Mouse (Mus musculus) neural tube, embryonic 11.5 days (tissue): Measurements from ENCODE around the gene Traf2. TPM values are rescaled to one million over a fixed set of nuclear protein-coding genes. Genes with fewer than 3 reads are reported as not detected.
"Not testable (repeated sequence)": the region's sequence is repeated elsewhere in the genome, so short reads cannot be mapped to it uniquely, and the experiment has no call there.

Experiments used
- ATAC-seq: fragments of 200-750 bp; cut with Nextera tagmentation; 2 replicates; pipeline ENCODE4 v1.8.0; 2017; ENCODE audit warnings: moderate number of reproducible peaks, mild to moderate bottlenecking, moderate TSS enrichment, moderate library complexity; ENCODE audit not compliant: insufficient read depth, low FRiP score, low TSS enrichment
- DNase-seq: peaks from one replicate; pipeline ENCODE4 v3.0.0-alpha.2; 2015; ENCODE audit warnings: low spot score
- H3K27ac ChIP-seq: fragments of 300-500 bp; sonication (generic); 2 replicates; pipeline ENCODE4 v1.5.1; 2014; ENCODE audit warnings: low read depth, mild to moderate bottlenecking, low read length
- H3K27me3 ChIP-seq: fragments of 300-500 bp; sonication (generic); 2 replicates; pipeline ENCODE4 v1.6.1; 2014; ENCODE audit warnings: mild to moderate bottlenecking, low read length, mixed read lengths; ENCODE audit not compliant: control insufficient read depth, insufficient read depth
- H3K36me3 ChIP-seq: fragments of 300-500 bp; sonication (generic); 2 replicates; pipeline ENCODE4 v1.6.1; 2014; ENCODE audit warnings: mild to moderate bottlenecking, low read length, moderate library complexity, mixed read lengths; ENCODE audit not compliant: control insufficient read depth, insufficient read depth
- H3K4me1 ChIP-seq: fragments of 300-500 bp; sonication (generic); 2 replicates; pipeline ENCODE4 v1.6.1; 2014; ENCODE audit warnings: low read length, mixed read lengths; ENCODE audit not compliant: control insufficient read depth, insufficient read depth
- H3K4me2 ChIP-seq: fragments of 300-500 bp; sonication (generic); 2 replicates; pipeline ENCODE4 v1.6.1; 2014; ENCODE audit warnings: low read depth, mild to moderate bottlenecking, moderate library complexity
- H3K4me3 ChIP-seq: fragments of 300-500 bp; sonication (generic); 2 replicates; pipeline ENCODE4 v1.5.1; 2014; ENCODE audit warnings: low read depth, low read length
- H3K9ac ChIP-seq: fragments of 300-500 bp; sonication (generic); 2 replicates; pipeline ENCODE4 v1.6.1; 2014; ENCODE audit warnings: mild to moderate bottlenecking, low read length
- H3K9me3 ChIP-seq: fragments of 300-500 bp; sonication (generic); 2 replicates; pipeline ENCODE4 v1.6.1; 2016; ENCODE audit warnings: low read length; ENCODE audit not compliant: control insufficient read depth
- WGBS: fragments of 180-500 bp; shearing (Covaris S2); extraction: QIAGEN DNeasy Blood & Tissue Kit; methylation state at CpG from one replicate; pipeline ENCODE4 v1.1.7; 2014; 5-methylcytosine and 5-hydroxymethylcytosine counted together
- polyA plus RNA-seq: library from polyadenylated mRNA; unstranded; fragments of >200 nt; fragmentation: Nextera tagmentation; extraction: Ambion mirVana; gene quantifications from 2 replicates; pipeline ENCODE4 v1.2.1, GENCODE M21; 2014

The Traf2 gene
- polyA plus RNA-seq, 1 experiment from 2014 or later, result 29.5 TPM

DNA sequence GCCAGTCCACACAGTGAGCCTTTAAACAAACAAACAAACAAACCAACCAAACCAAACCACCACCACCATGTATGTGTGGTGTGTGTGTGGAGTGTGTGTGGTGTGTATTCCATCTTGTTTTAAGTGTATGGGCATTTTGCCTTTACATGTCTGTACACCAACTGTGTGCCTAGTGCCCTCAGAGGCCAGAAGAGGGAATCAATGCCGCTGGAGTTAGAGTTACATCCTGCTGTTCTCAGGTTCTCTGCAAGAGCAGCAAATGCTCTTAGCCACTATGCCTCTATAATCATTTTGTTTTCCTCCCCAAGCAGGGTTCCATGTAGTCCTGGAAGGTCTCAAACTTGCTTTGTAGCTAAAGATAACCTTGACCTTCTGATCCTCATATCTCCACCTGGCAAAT, 9.6 kb upstream of the Traf2 start:
- no peaks in the 10 kb centered on the region for H3K9me3 ChIP-seq
- H3K4me3 ChIP-seq, result no peak overlapping the region
- ATAC-seq, result no peak
- H3K4me2 ChIP-seq, result no peak overlapping the region
- DNase-seq, result no peak
- no peak overlapping the region for H3K9ac ChIP-seq
- no peak overlapping the region for H3K27ac ChIP-seq
- 70% methylated on average over 1 of the region's 1 CpGs for WGBS
- H3K4me1 ChIP-seq, result peaks cover 15% of the 10 kb centered on the region
- no peaks in the 10 kb centered on the region for H3K27me3 ChIP-seq
- H3K36me3 ChIP-seq, result 0 out of 2 replicates have a peak, but pooled peaks cover 3% of the 10 kb centered on the region

DNA sequence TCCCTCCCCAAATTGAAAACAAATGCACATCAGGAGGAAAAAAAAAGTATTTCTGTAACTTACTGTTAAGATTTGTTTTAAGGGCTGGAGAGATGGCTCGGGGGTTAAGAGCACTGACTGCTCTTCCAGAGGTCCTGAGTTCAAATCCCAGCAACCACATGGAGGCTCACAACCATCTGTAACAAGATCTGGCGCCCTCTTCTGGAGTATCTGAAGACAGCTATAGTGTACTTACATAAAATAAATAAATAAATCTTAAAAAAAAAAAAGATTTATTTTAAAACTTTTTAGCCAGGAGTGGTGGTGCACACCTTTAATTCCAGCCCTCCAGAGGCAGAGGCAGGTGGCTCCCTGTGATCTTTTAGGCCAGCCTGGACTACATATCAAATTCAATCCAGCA, 8.7 kb upstream of the Traf2 start:
- H3K4me3 ChIP-seq, H3K36me3 ChIP-seq, ATAC-seq, H3K27ac ChIP-seq, H3K9me3 ChIP-seq, H3K9ac ChIP-seq, H3K4me2 ChIP-seq, H3K27me3 ChIP-seq, DNase-seq: not testable (repeated sequence)
- WGBS, result 60% methylated on average over 2 of the region's 2 CpGs
- peaks cover 15% of the 10 kb centered on the region for H3K4me1 ChIP-seq

- 88% methylated on average over 4 of the region's 4 CpGs for whole genome bisulfite sequencing
Observed at GRCm38 (mm10) chr2:25553171-25553786, 6.5 kb upstream of the Traf2 start.

DNA sequence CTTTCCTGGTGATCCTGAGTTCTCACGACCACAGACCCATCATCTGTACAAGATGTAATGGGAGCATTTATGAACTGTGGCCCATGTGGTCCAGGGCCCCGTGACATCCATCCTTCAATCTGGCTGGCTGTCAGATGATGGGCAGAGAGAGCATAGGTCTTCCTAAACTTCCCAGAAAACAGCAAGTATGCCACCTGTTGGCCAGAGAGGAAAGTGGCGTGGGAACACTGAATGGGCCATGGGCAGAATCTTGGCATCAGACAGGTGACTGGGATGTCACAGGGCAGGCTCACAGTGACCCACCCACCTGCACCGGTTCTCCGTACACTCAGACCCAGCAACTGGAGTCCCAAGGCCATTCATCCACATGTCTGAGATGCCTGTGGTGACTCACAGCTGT, 4.4 kb upstream of the Traf2 start:
- Histone ChIP-seq H3K9me3 (no peaks in the 10 kb centered on the region), H3K27me3 (no peaks in the 10 kb centered on the region), H3K4me2 (no peak overlapping the region), H3K4me1 (no peaks in the 10 kb centered on the region; the same call in 1 of the 2 replicates), H3K4me3 (no peak overlapping the region), H3K27ac (no peak overlapping the region), H3K9ac (no peak overlapping the region), H3K36me3 (no peaks in the 10 kb centered on the region)
- no peak for ATAC-seq
- WGBS, result 42% methylated on average over 5 of the region's 5 CpGs
- DNase-seq, result peak; percentile 48

More at GRCm38 (mm10) chr2:25553171-25553786, 6.5 kb upstream of the Traf2 start:
- ATAC-seq, H3K27ac ChIP-seq, H3K36me3 ChIP-seq, DNase-seq, H3K27me3 ChIP-seq, H3K9ac ChIP-seq, H3K4me2 ChIP-seq, H3K9me3 ChIP-seq, H3K4me3 ChIP-seq, H3K4me1 ChIP-seq: not testable (repeated sequence)

DNA sequence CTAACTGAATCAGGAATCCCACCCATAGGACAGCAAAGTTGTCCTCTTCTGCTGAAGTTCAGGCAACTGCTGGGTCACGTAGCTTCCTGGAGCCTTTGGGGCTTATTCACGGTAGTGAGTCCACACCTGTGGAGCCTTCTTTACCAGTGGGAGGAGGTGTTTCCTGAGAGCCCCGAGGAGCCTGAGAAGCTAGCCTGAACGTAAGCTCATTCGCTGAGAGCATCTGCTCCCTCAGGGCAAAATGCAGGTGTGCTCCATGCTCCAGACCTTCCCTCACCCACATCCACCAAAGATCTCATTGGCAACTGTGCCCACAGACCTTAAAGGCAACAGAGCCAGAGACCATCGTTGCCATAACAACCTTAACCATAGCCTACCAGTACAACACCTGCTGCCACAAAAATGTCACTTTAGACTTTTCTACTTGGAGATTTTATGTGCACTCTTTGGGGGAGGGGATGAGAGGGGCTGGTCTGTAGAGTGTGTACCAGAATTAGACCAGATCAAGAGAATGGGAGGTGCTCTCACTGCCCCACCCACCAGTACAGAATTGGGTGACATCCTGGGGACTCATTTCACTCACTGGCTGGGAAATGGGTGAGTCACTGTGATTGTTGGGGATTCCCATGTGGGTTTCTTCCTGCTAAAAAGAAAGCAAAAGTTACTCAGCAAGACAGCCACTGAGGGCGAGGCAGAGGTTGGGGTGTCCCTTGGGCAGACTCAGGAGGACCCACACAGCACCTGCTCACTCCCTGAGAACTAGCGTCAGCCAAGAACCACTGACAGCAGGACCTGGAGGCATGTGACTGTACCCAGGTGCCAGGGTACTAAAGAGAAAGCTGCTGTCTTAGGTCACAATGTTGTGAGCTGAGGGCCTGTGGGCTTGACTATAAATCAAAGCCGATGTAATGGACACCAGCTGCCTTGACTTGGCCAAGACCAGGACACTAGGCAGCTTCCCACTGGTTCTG, 2.6 kb upstream of the Traf2 start:
- no peak overlapping the region for H3K27ac ChIP-seq
- H3K9me3 ChIP-seq, result no peaks in the 10 kb centered on the region
- H3K36me3 ChIP-seq, result no peaks in the 10 kb centered on the region
- WGBS, result 80% methylated on average over 9 of the region's 9 CpGs
- peaks cover 5% of the 10 kb centered on the region for H3K4me1 ChIP-seq
- DNase-seq (no peak), ATAC-seq (no peak)
- H3K4me3 ChIP-seq, result no peak overlapping the region
- no peak overlapping the region for H3K9ac ChIP-seq
- no peaks in the 10 kb centered on the region for H3K27me3 ChIP-seq
- H3K4me2 ChIP-seq, result no peak overlapping the region

- WGBS, result 10% methylated on average over 36 of the region's 43 CpGs
- H3K9ac ChIP-seq, result peak overlapping the region; percentile 61
- H3K4me1 ChIP-seq, result peaks cover 5% of the 10 kb centered on the region
- H3K27ac ChIP-seq, result peak overlapping the region; percentile 31; the same call in 1 of the 2 replicates
- H3K4me3 ChIP-seq, result peak overlapping the region; percentile 62
- peak overlapping the region; percentile 63 for H3K4me2 ChIP-seq
- DNase-seq (no peak), ATAC-seq (peak; percentile 64)
- no peaks in the 10 kb centered on the region for H3K27me3 ChIP-seq
- H3K9me3 ChIP-seq, result no peaks in the 10 kb centered on the region
- H3K36me3 ChIP-seq, result no peaks in the 10 kb centered on the region
Observed at GRCm38 (mm10) chr2:25545996-25546810, 537 bp downstream of the Traf2 start.

DNA sequence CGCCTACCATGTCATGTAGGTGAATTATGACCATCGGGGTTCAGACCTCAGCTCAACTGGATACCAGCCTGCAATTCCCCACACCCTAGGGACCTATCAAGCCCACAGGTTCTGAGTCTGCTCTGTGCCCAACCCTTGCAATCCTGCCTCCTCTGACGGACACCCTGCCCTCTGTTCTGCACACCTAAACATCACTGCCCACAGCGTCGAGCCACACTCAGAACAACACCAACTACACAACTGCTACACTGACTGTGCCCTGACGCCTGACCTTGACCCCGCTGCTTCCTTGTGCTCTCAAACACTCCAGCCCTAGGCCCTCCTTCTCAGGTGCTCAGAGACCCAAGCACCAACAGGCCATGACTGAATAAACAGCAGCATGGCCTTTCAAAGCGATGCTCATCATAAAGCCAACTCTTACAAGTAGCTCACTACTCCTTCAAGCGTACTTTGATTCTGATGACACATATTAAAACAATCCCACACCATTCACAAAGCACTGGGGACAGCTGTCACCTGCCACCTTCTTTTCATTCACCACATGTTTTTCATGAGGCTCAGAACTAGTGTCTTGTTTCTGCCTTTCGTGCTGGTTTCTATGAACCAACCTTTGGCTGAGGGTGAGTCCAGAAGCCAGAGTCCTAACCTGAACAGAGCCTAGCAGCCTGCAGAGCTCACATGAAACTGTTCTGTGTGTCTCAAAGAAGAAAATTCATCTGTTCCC, 4.9 kb downstream of the Traf2 start:
- Histone ChIP-seq H3K9me3 (no peaks in the 10 kb centered on the region), H3K27ac (no peak overlapping the region), H3K4me3 (no peak overlapping the region), H3K4me2 (no peak overlapping the region), H3K36me3 (no peaks in the 10 kb centered on the region), H3K9ac (no peak overlapping the region), H3K4me1 (peaks cover 5% of the 10 kb centered on the region), H3K27me3 (no peaks in the 10 kb centered on the region)
- WGBS, result 82% methylated on average over 10 of the region's 10 CpGs
- ATAC-seq, result no peak
- no peak for DNase-seq

DNA sequence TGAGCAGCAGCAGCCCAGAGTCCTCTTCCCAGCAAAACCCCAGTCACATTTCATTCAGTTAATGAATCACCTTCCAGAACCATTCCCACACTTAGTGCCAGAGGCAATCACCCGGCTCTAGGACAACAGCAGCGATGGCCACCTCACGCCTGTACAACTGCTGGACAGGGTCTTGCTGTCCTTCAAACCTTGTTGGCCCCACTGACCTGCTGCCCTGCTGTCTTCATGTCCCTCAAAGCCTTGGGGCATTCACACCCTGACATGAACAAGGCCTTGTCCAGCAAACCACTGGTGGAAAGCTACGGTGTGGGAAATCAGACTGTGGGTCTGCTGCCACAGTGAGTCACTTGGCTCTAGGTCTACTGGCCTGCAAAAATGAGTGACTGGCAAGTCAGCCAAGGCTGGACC, 6.2 kb downstream of the Traf2 start:
- H3K9me3 ChIP-seq, result no peaks in the 10 kb centered on the region
- no peak for DNase-seq
- ATAC-seq, result no peak
- WGBS, result 93% methylated on average over 4 of the region's 4 CpGs
- no peak overlapping the region for H3K9ac ChIP-seq
- no peak overlapping the region for H3K4me3 ChIP-seq
- H3K4me2 ChIP-seq, result no peak overlapping the region
- no peaks in the 10 kb centered on the region for H3K4me1 ChIP-seq
- no peaks in the 10 kb centered on the region for H3K27me3 ChIP-seq
- H3K36me3 ChIP-seq, result no peaks in the 10 kb centered on the region
- H3K27ac ChIP-seq, result no peak overlapping the region
